Mouse (Mus musculus) A20 (cell line): ENCODE results near the gene Plod3.
"Not testable (repeated sequence)": the region's sequence is repeated elsewhere in the genome, so short reads cannot be mapped to it uniquely, and the experiment has no call there.

Experiments used
- DNase-seq: peaks from one replicate; pipeline ENCODE4 v3.0.0-alpha.2; 2011; ENCODE audit warnings: low read depth, low spot score

The Plod3 gene

DNA sequence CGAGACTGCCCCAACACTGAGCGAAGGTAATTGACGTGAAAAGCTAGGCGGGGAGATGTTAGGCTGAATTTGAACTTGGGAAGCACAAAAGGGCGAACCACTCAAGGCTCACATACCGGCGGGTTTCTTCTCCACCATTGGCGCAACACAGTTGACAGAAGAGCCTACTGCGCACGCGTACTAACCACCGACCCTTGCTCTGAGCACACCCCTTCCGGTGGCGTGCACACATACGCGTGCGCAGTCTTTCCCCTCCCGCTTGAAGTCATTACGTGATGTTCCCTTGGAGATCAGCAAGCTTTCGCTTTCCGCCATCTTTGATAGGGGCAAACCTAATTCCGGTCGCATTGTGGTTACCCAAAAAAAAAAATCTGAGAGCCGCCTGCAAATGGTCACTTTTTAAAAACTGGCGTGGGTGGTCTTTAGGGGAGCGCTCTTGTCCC, at the start of gene Plod3:
Gene Plod3 (plus strand): TSS at position 325 of the 443 bp plus-strand sequence.
- peak; percentile 99 for DNase-seq

DNA sequence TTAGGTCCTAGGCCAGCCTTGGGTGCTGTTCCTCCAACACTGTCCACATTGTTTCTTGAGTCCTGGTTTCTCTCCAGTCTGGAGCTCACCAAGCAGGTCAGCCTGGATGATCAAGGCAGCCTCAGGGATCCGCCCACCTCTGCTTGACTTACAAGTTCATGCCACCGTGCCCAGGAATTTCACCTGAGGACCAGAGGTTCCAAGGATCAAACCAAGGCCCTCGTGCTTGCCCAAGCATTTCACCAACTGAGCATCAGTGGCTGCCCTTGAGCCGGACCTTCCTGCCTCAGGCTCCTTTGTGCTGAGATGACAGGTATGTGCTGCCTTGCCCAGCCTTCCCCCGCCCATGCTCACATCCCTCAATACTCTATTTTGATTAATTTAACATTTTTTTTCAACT, 49.2 kb upstream of the Plod3 start:
- DNase-seq, result no peak

DNA sequence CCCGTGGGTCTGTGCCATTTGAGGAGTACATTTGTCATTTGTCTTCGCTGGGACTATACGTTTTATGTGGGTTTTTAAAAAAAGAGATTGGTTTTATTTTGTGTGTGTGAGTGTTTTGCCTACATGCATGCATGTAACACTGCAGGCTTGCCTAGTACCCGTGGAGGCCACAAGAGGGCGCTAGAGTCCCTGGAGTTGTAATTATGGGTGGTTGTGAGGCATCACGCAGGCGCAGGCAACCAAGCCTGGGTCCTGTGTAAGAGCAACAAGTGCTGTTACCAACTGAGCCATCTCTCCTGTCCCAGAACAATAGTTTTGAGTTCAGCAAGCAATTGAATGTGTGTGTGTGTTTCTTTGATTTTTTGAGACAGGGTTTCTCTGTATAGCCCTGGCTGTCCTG, 47.5 kb upstream of the Plod3 start:
- DNase-seq, result peak; percentile 28

DNA sequence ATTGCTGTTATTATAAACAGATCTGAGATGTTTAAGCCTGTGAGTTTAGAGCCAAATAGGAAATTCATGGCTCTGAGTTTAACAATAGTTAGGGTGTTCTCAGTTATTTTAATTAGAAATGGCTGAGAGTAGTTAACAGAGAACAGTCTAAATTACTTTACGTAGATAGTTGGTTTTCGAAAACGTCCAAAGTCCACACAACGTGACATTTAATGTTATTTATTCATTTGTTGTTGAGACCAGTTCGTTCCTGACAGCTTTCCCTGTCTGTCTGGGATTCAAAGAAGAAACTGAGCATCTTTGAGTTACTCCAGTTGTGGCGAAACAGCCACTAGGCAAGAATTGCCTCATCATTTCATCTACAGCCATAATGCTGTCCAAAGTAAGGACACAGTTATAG, 46.8 kb upstream of the Plod3 start:
- DNase-seq, result not testable (repeated sequence)

DNA sequence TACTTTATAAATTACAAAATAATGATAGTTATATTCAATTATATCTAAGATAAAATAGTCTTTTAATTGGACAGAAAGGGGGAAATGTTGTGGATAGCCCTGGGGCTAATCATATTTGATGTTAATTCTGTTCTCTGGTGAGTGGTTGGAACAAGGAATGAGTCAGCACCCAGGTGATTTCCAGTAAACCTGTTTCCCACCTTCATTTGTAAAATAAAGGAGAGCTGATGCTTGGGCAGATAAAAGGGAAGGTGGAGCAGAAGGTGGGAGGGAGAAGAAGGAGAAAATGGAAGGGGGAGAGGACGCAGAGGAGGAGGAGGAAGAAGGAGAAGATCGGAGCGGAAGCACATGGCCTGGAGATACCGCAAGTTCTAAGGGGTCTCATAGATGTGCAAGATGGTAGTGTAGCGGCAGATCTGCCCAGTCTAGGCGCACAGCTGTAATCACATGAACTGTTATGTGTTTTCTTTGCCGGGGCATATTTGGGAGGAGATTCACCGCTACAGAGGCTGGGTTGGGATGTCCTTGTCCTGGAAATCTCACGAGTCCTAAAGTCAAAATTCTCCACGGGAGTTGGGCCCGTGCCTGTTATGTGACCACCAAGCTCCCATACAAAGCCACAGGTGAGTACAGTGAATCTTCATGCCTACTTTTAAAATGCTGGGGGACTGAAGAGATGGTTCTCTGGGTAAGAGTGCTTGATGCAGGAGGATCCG, 45.8 kb upstream of the Plod3 start:
- no peak for DNase-seq

DNA sequence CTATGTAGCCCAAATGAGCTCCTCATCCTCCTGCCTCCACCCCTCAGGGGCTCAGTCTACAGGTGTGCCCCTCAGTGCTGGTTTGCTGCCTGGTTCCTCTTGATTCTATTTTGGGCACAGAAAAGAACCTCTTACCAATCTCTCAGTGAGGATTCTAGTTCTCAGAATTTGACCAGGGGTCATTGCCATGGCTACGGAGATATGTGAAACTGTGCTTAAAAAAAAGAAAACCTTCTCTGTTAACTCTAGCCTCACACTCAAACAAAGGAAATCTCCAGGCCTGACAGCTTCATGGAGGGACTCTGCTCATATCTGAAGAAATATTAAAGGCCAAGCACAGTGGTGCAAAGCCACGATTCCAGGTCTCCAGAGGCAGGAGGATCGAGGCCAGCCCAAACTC, 44.0 kb upstream of the Plod3 start:
- peak; percentile 40 for DNase-seq

DNA sequence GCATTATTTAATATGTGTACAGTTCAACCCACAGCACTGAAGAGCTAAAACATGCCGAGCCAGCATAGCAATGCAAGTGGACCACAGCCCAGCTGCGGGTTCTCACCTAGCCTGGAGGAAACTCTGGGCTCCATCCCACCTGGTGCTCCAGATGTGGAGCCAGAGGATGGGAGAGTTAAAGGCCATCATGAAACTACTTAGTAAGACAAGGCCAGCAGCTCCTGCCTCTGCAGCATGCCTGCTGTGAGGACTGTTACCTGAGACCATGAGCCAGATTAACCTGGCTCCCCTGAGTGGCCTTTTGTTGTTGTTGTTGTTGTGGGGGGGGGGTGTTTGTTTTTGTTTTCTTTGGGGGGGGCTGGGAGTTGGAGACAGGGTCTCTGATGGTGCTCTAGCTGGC, 43.4 kb upstream of the Plod3 start:
- no peak for DNase-seq

DNA sequence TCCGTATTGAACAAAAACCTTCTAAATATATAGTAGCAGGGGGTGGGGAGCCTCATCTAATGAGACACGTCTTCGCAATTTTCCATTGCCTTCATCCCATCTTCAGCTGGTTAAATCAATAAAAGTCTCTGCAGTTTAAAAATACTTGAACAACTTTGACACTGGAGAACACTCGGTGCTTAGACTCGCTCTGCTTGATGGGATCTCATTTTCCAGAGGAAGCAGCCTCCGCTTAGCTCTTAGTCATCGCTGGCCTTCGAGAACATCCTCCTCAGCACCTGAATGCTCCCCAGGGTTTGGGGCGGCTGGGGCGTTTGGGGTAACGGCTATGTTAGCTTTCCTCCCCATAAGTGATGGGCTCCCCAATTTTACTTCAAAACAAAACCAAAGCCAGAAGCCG, 41.7 kb upstream of the Plod3 start:
- DNase-seq, result no peak

DNA sequence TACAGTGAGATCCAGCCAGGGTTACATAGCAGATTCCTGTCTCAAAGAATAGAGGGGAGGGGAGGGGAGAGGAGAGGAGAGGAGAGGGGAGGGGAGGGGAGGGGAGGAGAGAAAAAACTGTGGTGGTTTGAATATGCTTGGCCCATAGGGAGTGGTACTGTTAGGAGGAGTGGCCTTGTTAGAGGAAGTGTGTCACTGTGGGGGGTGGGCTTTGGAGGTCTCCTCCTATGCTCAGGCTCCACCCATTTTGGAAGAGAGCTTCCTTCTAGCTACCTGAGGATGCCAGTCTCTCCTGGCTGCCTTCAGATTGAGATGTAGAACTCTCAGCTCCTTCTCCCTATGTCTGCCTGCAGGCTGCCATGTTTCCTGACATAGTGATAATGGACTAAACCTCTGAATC, 38.9 kb upstream of the Plod3 start:
- no peak for DNase-seq

DNA sequence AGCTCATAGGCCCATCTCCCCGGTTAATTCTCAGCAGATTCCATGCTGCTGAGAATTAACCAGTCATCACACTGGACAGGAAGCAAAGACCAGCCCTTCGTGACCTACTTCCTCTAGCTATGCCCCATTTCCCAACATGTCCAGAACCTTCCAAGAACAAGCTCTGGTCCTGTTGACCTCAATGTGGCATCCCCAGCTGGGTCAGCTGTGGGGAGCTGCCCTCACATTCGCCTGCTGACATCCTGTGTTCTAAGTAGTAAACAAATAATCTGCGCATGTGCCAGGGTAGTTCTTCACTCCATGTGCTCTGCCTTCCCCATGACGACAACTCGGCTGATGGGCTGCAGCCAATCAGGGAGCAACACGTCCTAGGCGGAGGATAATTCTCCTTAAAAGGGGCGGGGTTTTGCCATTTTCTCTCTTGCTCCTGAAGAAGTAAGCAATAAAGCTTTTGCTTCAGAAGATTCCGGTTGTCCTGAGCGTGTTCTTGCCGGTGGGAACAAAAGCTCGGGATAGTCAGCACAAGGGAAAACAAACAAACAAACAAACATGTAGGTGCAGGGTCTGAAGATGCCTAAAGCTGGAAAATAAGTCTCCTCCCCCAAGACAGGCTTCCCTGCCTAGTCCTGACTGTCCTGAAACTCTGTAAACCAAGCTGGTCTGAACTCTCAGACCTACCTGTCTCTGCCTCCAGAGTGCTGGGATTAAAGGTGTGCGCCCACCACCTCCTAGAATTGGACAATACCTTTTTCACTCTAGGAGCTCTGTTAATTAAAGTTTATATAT, 37.1 kb upstream of the Plod3 start:
- peak; percentile 75 for DNase-seq

DNA sequence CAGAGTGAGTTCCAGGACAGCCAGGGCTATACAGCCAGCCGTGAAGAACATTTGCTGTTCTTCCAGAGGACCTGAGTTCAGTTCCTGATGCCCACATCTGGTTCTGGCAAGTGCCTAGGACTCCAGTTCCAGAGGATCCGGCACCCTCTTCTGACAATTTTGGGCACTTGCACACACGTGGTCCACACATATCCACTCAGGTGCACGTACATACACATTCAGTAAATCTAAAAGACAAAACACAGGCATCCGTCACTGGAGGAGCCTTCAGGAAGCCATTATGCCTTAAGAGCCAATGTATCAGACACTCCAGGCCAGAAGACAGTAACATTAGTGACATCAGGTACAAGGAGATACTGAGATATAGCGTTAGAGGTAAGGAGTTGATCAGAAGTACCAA, 36.3 kb upstream of the Plod3 start:
- DNase-seq, result no peak

DNA sequence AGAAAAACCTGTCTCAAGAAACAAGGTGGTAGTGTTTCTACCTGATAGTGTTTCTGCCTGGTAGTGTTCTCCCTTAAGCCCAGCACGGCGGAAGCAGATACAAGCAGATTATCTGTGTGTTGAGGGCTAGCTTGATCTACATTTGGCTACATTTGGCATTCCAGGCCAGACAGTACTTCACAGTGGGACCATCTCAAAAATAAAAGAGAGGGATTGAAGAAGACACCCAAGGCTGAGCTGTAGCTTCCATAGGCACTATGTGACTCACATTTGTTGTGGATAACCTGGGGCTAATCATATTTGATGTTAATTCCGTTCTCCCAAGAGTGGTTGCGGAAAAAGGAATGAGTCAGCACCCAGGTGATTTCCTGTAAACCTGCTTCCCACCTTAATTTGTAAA, 34.7 kb upstream of the Plod3 start:
- no peak for DNase-seq

DNA sequence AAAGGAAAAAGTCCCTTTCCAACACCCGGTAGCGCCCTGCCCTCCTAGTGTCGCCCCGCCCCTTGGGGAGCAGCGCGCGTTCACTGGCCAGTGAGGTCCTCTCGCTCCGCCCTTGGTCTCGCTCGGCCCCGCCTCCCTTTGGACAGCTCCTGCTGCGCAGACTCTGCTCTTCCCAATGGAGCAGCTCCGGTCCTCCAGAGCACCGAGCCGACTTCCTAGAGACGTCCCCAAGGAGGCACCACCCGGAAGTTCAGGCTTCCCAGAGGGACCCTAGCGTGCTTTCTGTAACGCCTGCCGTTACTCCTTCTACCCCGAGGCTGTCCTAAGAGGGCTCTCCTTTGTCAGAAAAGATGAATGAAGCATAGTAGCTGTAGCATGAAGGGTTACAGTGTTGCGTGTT, 33.8 kb upstream of the Plod3 start, which contains the start of gene Fis1:
Gene Fis1 (plus strand): TSS at position 261 of the 400 bp plus-strand sequence.
- peak; percentile 95 for DNase-seq

DNA sequence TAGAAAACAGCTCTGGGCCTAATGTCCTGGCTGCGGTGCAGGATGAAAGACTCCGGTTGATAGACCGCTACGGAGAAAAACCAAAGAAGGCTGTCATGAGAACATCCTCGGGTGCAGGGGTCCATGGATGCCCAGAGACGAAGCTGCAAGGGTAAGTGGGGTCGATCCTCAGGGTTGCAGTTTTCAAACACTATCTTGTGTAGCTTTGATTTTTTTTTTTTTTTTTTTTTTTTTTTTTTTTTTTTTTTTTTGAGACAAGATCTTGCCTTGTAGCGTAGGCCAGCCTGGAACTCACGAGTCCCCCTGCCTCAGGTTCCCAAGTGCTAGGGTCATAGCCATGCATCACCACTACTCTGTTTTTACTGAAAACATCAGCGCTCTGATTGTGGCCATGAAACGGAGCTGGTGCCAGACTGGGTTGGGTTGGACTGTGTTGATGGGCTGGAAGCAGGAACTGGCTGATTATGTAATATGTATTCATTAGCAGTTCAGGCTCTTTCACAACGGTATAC, 33.3 kb upstream of the Plod3 start:
- no peak for DNase-seq

DNA sequence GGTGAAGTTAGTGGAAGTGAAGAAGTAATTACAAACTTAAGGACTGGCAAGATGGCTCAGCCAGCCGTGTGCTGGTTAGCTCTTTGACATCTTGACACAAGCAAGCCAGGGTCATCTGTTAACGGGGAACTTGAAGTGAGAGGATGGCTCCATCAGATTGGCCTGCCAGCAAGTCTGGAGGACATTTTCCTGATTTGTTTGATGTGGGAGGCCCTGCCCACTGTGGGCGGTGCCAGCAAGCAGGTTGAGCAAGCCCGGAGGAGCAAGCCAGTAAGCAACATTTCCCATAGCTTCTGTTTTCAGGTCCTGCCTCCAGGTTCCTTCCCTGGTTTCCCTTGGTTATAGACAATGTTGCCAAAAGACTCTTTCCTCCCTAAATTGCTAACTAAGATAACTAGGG, 31.2 kb upstream of the Plod3 start:
- no peak for DNase-seq

DNA sequence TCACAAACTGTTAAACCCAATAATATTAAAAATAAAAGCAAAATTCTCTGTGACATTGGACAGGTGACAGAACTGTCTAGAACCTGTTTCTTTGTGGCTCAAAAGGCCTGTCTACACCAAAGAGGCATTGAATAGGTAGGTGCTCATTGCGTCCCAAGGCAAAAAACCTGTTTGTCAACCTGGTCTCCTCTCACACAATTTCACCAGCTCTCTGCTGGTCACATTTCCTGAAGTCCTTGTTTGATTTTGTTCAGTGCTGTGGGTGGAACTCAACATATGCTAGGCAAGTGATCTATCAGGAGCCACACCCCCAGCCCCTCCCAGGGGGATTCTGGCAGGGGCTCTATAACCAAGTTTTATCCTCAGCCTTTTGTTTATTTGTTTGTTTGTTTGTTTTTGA, 29.6 kb upstream of the Plod3 start:
- DNase-seq, result no peak

DNA sequence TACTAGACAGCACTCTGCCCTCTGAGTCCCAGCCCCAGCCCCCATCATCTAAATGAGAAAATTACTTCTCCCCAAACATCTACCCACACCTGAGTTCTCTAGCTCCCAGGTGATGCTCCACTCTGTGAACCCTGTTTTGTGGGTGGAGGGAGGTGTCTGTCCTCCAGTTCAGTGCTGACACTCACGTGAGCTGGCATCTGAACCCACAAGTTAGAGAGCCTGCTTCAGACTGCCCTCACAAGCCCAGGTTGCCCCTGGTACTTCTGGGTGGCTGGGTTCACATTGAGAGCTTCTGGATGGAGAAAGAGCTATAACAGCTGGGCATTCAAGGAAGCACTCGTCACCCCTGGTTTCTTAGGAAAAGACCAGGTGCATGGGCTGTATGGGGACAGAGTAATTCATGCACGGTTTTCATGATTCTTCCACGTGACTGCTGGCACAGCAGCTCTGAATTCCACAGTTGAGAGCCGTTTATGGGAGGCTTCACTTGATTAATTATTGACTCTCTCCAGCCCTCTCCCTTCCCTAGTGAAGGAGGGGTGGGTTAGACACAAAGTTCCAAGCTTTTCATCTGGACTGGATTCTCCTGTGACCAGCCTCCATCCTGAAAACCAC, 27.7 kb upstream of the Plod3 start:
- DNase-seq, result no peak

DNA sequence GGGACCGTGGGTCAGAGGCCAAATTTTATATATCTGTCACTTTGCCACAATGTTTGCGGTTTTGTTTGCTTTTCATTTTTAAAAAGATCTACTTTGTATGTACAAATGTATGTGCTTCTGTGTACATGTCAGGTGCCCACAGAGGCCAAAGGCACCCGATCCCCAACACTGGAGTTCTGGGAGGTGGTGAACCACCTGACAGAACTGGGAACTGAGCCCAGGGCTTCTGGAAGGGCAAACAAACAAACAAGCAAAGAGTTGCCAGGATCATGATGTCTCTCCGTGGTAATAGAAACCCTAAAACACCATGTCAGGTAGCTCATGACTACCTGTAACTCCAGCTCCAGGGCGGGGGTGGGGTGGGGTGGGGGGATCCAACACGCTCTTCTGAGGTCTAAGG, 26.8 kb upstream of the Plod3 start:
- DNase-seq, result no peak

DNA sequence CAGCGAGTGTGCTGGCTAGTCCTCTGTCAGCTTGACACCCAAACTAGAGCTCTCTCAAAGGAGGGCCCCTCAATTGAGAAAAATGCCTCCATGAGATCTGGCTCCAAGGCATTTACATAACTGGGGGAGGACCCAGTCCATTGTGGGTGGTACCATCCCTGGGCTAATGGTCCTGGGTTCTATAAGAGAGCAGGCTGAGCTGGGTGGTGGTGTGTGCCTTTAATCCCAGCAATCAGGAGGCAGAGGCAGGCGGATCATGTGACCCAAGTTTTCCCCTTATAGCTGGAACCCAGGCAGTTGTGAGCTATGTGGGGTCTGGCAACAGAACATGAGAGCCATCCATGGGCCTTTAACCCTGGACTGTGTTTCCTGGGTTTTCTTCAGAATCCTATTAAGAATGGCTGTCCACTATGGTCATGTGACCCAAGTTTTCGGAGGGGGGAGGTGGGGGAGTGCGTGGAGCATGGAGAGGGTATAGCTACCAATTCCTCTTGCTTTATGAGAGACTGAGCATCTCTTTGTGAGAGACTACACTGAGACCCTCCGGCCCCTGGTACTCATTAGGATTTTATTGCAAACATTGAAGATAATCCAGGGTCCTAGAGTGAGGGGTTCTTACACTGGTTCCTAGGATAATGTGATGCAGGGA, 25.4 kb upstream of the Plod3 start:
- DNase-seq, result no peak

DNA sequence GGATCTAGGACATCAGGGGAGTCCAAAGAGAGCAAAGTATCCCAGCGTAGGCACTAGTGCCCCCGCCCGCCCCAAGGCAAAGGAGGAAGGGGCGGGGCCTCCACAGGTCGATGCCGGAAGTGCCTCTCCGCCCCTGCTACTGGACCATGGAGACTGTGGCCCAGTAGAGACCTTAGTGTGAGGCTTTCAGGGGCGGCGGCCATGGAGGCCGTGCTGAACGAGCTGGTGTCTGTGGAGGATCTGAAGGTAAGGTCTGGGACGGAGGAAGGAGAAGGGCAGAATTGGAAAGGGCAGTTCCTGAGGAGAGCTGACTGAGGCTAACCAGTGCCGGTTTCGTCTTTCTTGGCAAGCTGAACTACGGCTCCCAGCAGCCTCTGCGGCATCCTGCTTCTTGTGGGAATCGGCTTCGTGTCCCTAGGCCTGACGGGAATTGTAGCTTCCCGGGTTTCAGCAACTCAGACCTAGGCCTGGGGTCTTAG, 24.8 kb upstream of the Plod3 start:
- peak; percentile 96 for DNase-seq

DNA sequence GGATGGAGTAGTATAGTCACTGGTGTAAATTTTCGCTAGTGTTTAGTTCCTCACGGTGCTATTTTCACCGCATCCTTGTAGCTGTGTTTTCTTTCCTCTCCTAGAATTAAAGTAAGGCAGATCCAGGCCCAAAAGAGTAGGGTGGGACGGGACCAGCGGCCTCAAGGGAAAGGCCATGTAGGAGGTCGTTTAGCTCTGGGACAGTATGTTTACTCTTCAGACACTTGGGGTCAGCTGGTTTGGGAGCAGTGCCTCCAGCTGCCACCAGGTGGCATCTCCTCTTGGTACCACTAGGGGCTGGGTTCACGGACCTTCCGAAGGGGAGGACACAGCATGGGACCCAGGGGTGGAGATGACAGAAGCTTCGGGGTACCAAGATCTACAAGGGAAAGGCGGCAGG, 24.3 kb upstream of the Plod3 start:
- DNase-seq, result peak; percentile 86
